Mouse (Mus musculus) liver (tissue): Measurements from ENCODE around the gene Fbxo30.
"Not testable (repeated sequence)": the region's sequence is repeated elsewhere in the genome, so short reads cannot be mapped to it uniquely, and the experiment has no call there.

Source experiments
- DNase-seq: peaks from one replicate; pipeline ENCODE4 v3.0.0-alpha.2; 2020; ENCODE audit warnings: mixed read lengths

Fbxo30 gene

GRCm38 (mm10) chr10:11280578-11281463, at the start of gene Fbxo30:
TSS of gene Fbxo30 (plus strand) at chr10:11281330.
- peak; percentile 95 for DNase-seq

DNA sequence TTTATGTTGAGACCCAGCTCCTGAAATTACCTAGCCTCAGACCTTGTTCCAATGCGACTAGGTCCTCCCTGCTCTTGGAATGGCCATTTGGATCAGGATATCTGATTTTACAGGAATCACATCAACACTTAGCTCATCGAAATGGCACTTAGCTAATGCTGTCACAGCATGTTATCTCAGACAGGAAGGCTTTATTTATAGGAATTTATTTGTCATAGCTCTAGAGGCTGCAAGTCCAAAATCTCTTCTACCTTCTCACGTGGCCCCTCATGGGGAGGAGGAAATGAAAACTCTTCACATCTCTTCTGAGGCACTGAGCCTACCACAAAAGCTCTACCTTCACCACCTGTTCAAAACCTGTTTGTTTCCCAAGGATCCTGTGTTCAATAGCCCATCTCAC, 47.9 kb upstream of the Fbxo30 start:
- DNase-seq: no peak

- not testable (repeated sequence) for DNase-seq
Observed at GRCm38 (mm10) chr10:11242988-11243387, 38.1 kb upstream of the Fbxo30 start.

- DNase-seq: no peak
Observed at GRCm38 (mm10) chr10:11248210-11248609, 32.9 kb upstream of the Fbxo30 start.

DNA sequence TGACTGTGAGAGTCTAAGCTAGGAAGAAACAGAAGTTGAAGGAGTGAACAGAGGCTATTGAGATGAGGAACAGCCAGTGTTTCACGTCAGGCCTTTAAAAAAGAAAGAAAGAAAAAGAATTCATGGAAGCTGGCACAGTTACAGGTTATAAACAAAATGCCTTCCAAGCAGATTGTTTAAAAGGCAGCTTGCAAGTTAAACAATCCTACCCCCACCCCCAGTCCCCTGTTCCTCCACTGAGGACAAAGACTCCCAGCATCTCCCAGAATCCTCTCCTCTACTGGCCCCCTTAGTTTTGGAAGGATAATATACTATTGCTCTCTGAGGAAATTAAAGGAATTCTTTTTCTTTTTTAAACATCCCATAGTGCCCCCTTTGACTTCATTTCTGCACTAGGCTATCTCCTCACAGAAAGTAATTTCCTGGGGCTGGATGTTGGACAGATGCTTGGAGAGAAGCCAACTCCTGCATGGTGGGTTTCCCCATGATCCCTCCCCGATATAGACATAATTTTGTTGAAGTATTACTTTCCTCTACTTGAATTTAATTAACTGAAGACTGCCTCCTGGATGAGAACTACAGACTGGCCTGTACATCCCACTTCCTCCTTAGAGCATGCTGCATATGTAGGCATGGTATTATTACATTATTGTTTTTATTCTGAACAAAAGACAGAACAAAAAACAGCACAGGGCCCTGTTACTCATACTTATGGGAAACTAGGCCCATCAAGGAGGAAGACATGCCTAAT, 30.7 kb upstream of the Fbxo30 start:
- no peak for DNase-seq

DNA sequence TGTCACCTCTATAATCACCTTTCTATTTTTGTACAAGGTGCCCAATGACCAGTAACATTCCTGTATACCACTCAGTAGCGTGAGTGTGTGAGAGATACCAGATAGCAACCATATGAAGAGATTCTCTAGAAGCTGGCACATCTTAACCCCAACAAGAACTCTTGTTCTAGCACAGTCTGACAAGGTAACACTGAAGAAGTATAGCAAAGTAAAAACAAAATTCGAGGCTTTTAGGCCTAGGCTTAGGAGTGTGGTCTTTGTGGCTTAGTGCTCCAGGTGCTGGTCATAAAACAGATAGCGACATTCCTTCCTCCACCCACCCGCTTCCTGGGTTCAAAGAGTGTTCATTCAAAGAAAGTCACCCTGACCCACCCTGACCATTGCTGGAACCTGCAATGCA, 27.5 kb upstream of the Fbxo30 start:
- not testable (repeated sequence) for DNase-seq

DNA sequence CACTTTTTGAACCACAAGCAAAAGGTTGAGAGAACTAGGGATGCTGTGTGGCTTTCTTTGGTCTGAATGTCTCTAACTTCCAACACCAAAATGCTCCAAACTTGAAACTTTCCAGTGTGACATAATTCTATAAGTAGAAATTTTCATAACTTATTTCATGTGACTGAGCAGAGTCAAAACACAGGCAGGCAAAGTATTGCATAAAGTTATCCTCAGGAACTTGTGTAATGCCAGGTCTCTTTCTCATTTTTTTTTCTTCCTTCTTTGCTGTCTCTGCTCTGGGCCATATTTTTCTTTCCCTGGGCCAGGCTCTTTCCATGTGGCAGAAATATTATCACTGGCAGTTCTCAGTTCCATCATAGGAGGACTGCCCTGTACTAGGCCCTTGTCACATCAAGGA, 21.0 kb upstream of the Fbxo30 start:
- no peak for DNase-seq

DNA sequence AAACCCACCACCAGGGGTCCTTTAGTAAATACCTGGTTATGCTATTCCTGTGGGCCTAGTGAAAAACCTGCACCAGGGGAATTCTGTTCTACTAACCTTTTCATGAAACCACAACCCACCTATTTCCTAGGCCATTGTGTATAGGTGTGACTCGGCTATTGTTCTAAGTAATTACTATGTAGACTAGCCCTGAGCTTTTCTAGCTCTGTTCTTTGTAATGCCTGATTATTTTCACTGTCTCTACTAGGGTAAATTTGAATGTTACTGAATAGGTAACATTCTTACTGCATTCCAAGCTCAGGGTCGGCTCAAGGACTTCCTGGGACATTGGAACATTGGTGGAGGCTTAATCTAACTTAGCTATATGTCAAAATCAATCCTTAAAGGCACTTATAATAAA, 18.8 kb upstream of the Fbxo30 start:
- not testable (repeated sequence) for DNase-seq

GRCm38 (mm10) chr10:11263795-11264194, 17.3 kb upstream of the Fbxo30 start:
- not testable (repeated sequence) for DNase-seq

- no peak for DNase-seq
Observed at GRCm38 (mm10) chr10:11269165-11269564, 12.0 kb upstream of the Fbxo30 start.

DNA sequence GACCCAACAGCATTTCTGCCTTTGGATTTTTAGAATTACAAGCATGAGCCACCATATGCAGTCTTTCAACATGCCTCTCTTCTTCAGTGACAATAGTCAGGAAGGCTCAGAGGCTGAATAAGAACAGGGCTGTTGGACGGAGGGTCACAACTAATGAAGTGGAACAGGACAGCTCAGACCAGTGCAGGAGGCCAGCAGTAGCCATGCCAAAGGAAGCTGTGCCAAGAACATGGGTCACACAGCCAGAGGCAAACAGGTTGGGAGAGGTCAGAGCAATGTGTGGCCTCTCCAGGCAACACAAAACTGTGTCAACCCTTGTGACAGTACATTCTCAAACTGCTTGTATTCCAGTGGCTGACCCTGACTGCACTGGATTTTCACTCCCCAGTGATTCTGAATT, 6.7 kb upstream of the Fbxo30 start:
- no peak for DNase-seq

- DNase-seq: no peak
Observed at GRCm38 (mm10) chr10:11280235-11280577, 924 bp upstream of the Fbxo30 start.

- DNase-seq: peak; percentile 56
Observed at GRCm38 (mm10) chr10:11281498-11282305, 572 bp downstream of the Fbxo30 start.

- no peak for DNase-seq
Observed at GRCm38 (mm10) chr10:11282306-11282631, 1.1 kb downstream of the Fbxo30 start.

DNA sequence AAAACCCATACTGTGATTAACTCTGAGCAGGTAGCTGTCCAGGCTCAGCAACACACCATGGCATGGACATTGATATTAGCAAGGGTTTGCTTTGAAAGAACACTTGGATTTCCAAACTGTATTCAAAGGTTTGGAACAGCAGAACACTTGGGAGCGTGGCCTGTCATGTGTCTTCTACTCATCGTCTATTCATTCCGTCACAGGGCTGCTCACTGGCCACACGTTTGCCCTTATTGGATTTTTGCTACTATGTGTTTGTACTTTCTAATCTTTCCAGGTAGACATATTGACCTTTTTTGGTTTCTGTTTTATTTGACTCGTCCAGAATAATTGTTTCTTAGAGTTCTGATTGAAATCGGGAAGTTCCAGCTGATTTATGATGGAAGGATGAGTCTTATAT, 17.3 kb downstream of the Fbxo30 start:
- no peak for DNase-seq

DNA sequence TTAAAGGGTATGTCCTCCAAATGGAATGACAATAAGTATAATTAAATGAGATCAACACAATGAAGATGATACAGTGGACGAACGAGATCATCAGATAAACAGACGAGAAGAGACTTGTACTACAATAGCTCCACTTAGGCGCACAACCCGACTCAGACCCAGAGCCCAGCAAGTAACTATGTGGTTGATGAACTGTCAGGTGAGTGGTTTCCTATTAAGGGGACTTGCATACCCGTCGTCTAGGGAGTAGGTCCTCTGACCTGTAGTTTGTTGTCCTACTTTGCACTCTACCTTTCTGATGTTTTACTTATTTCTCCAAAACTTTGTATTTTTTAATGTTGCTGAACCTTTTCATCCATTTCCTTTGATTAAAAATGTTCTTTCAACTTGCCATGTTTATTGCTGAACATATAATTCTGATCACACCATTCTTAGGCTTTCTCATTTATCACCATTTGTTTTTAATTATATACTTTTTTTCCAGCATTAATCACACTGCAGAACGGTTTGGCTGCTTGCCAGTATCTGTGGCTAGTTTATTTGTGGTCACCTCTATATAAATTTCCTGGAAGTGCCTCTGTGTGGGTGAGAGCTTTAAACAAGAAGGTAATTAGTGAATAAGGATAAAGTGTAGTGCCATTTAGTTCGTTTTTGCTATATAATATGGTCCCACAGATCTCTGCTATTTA, 24.4 kb downstream of the Fbxo30 start:
- no peak for DNase-seq

DNA sequence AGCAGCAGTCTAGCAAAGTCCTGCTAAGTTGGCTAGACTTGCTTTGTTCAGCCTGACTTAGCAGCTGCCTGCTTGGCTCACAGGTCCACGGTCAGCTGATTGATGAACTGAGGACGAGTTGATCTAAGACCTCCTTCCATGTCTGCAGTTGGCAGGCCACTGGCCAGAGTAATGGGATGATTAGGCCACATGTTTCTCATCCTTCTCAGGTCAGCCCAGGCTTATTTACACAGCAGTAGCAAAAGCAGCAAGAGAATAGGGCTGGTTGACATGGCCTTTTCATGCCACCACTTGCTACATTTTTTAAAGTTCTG, 24.9 kb downstream of the Fbxo30 start:
- DNase-seq: no peak

DNA sequence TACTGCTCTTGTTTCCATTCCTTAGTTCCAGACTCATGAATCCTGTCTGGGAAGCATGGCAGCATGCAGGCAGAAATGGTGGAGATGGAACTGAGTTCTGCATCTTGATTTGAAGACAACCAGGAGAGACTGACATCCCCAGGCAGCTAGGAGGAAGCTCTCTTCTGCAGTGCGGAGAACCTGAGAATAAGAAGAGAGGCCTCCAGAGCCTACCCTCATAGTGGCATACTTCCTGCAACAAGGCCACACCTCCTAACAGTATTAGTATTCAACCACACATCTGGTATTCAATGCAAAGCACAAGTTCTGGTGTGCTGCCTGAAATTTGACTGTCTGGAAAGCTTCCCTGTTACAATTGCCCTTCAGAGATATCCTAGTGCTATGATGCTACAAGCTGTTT, 28.7 kb downstream of the Fbxo30 start:
- DNase-seq: no peak

- no peak for DNase-seq
Observed at GRCm38 (mm10) chr10:11310481-11310880, 29.4 kb downstream of the Fbxo30 start.

DNA sequence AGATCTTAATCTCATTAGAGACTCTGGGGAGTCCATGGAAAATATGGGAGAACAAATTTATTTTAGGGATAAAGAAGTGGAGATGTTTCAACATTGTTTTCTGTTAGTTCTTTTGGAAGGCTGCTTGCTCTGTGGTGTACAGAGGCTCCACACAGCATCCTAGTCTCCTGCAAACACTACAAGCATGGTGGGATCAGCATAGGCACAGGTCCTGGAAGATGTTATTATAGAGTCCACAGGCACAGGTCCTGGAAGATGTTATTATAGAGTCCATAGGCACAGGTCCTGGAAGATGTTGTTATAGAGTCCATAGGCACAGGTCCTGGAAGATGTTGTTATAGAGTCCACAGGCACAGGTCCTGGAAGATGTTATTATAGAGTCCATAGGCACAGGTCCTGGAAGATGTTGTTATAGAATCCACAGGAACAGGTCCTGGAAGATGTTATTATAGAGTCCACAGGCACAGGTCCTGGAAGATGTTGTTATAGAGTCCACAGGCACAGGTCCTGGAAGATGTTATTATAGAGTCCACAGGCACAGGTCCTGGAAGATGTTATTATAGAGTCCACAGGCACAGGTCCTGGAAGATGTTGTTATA, 36.8 kb downstream of the Fbxo30 start:
- DNase-seq: not testable (repeated sequence)

DNA sequence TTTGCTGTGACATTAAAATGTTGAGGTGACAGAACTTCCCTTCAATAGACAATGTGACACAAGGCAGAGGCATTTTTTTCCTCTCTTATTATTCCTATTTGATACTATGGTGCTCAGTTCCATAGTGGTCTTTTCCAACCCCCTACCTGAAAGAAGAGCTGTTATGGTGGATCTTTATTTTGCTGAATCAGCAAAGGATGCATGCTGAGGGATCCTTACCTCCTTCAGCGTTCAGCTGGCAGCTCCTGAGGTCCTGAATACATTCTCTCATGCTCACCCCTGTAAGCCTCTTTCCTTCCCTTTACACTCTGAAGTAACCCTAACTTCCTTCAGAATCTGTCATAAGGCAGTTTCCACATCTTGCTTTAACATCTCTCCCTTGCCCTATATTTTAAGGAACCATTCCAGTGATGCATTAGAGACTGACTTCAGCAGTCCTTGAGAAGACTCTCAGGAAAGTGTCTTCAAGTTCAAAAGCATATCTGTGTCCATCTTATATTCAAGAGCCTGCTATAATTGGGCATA, 38.4 kb downstream of the Fbxo30 start:
- no peak for DNase-seq

DNA sequence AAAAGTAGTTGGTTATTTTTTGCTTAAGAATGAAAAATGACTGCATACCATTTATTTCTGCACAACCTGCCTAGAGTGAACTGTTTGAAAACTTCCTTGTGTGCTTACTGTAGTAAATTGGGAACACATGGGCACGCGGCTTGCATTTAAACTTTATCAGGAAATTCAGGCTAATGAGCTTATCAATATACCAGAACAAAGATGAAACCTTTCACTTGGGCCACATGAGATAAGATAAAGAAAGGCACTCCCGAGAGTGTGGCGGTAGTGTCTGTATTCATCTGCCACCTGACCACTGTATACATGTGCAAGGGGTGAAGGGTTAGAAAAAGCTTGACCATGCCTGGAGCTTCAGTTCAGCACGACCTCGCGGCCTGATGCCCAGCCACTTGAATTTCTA, 41.2 kb downstream of the Fbxo30 start:
- peak; percentile 36 for DNase-seq
